Mouse (Mus musculus) spleen, adult 2 months (tissue): ENCODE measurements around the gene Mast2.
A peak's percentile ranks its signal among the peaks of the same experiment; 100 is the strongest.

ENCODE experiments used
- CTCF ChIP-seq: fragments of 200-500 bp; IDR thresholded peaks from 2 replicates; pipeline ENCODE4 v1.5.1; 2011; ENCODE audit warnings: mild to moderate bottlenecking, inconsistent platforms; ENCODE audit not compliant: insufficient read depth, insufficient read length, insufficient replicate concordance; ENCODE audit errors: extremely low read depth
- POLR2A ChIP-seq: fragments of 200-500 bp; IDR thresholded peaks from 2 replicates; pipeline ENCODE4 v1.6.1; 2011; ENCODE audit warnings: low read depth, low read length, inconsistent platforms

DNA sequence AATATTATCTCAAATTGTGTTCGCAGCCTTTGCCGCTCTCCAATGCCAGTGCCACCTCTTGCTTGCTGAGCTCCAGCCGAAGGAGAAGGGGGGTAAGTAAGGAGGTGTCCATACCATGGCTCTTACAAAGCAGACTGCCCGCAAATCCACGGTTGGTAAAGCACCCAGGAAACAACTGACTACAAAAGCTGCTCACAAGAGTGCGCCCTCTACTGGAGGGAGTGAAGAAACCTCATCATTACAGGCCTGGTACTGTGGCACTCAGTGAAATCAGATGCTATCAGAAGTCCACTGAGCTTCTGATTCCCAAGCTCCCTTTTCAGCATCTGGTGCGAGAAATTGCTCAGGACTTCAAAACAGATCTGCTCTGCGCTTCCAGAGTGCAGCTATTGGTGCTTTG lies 15.3 kb downstream of the Mast2 start:
- peak; percentile 42; the same call in 1 of the 2 replicates for TF ChIP-seq CTCF
- no peak for TF ChIP-seq POLR2A
